Mouse (Mus musculus): ENCODE results near the gene Exosc5.

Gene Exosc5

GRCm38 (mm10) chr7:25677013-25677412 is 18.0 kb downstream of the Exosc5 start:
- in situ Hi-C loops (cut with MboI, MseI), result no loop called here

- in situ Hi-C loops (cut with MboI, MseI), result loop anchor here (10.0 kb wide), 1 partner anchor 1305 kb away; the partner anchor contains the start of gene Kcnn4
Measured at GRCm38 (mm10) chr7:25679971-25680370, 21.0 kb downstream of the Exosc5 start.

GRCm38 (mm10) chr7:25680514-25681258 is 21.7 kb downstream of the Exosc5 start, which contains the start of gene B9d2:
Gene B9d2, plus strand, starts transcription at chr7:25680780.
- in situ Hi-C loops (cut with MboI, MseI), result loop anchor here (10.0 kb wide), 1 partner anchor 1306 kb away; the partner anchor contains the start of gene Kcnn4

- in situ Hi-C loops (cut with MboI, MseI), result loop anchor here (10.0 kb wide), 1 partner anchor 1307 kb away; the partner anchor contains the start of gene Kcnn4
Measured at GRCm38 (mm10) chr7:25681341-25682231, 22.6 kb downstream of the Exosc5 start.

GRCm38 (mm10) chr7:25683474-25684180 is 24.7 kb downstream of the Exosc5 start:
- in situ Hi-C loops (cut with MboI, MseI), result loop anchor here (10.0 kb wide), 1 partner anchor 1309 kb away; the partner anchor contains the start of gene Kcnn4

- in situ Hi-C loops (cut with MboI, MseI), result loop anchor here (10.0 kb wide), 1 partner anchor 1310 kb away; the partner anchor contains the start of gene Kcnn4
Measured at GRCm38 (mm10) chr7:25684659-25685058, 25.7 kb downstream of the Exosc5 start.

GRCm38 (mm10) chr7:25685926-25686470 is 27.0 kb downstream of the Exosc5 start:
- in situ Hi-C loops (cut with MboI, MseI), result loop anchor here (10.0 kb wide), 1 partner anchor 1311 kb away; the partner anchor contains the start of gene Kcnn4

GRCm38 (mm10) chr7:25686680-25687531 is 27.9 kb downstream of the Exosc5 start, which contains the start of gene Tgfb1:
Gene Tgfb1, plus strand, starts transcription at chr7:25687002.
- in situ Hi-C loops (cut with MboI, MseI), result loop anchor here (10.0 kb wide), 1 partner anchor 1312 kb away; the partner anchor contains the start of gene Kcnn4

GRCm38 (mm10) chr7:25687811-25688401 is 28.9 kb downstream of the Exosc5 start:
- in situ Hi-C loops (cut with MboI, MseI), result loop anchor here (10.0 kb wide), 1 partner anchor 1313 kb away; the partner anchor contains the start of gene Kcnn4

- in situ Hi-C loops (cut with MboI, MseI), result loop anchor here (10.0 kb wide), 1 partner anchor 1314 kb away; the partner anchor contains the start of gene Kcnn4
Measured at GRCm38 (mm10) chr7:25688810-25689586, 30.0 kb downstream of the Exosc5 start.

GRCm38 (mm10) chr7:25689603-25690021 is 30.6 kb downstream of the Exosc5 start:
- in situ Hi-C loops (cut with MboI, MseI), result loop anchor here (10.0 kb wide), 2 partner anchors 1315 to 1405 kb away; partner anchors contain the start of gene Kcnn4

- in situ Hi-C loops (cut with MboI, MseI), result loop anchor here (10.0 kb wide), 1 partner anchor 1405 kb away; no protein-coding TSS in a partner anchor
Measured at GRCm38 (mm10) chr7:25690051-25690450, 31.1 kb downstream of the Exosc5 start.

GRCm38 (mm10) chr7:25694104-25694503 is 35.1 kb downstream of the Exosc5 start:
- in situ Hi-C loops (cut with MboI, MseI), result loop anchor here (10.0 kb wide), 1 partner anchor 1401 kb away; no protein-coding TSS in a partner anchor

- in situ Hi-C loops (cut with MboI, MseI), result loop anchor here (5.0 to 10.0 kb wide), 2 partner anchors 42 to 1395 kb away; no protein-coding TSS in a partner anchor
Measured at GRCm38 (mm10) chr7:25699851-25700250, 40.9 kb downstream of the Exosc5 start.

- in situ Hi-C loops (cut with MboI, MseI), result no loop called here
Measured at GRCm38 (mm10) chr7:25700732-25701131, 41.8 kb downstream of the Exosc5 start.

GRCm38 (mm10) chr7:25702350-25702749 is 43.4 kb downstream of the Exosc5 start:
- in situ Hi-C loops (cut with MboI, MseI), result no loop called here

GRCm38 (mm10) chr7:25703793-25704494 is 45.0 kb downstream of the Exosc5 start:
- in situ Hi-C loops (cut with MboI, MseI), result no loop called here

All from T-helper 1 cell (primary cell).